Mouse (Mus musculus) limb, embryonic 13.5 days (tissue): Measurements from ENCODE around the gene Gm9945. TPM values are rescaled to one million over a fixed set of nuclear protein-coding genes. Genes with fewer than 3 reads are reported as not detected.
A peak's percentile ranks its signal among the peaks of the same experiment; 100 is the strongest.

Experiments used
- ATAC-seq: fragments of 200-750 bp; cut with Nextera tagmentation; 2 replicates; pipeline ENCODE4 v1.8.0; 2017; ENCODE audit warnings: low read depth, moderate number of reproducible peaks, moderate TSS enrichment; ENCODE audit not compliant: low FRiP score
- H3K27ac ChIP-seq: fragments of 300-500 bp; sonication (generic); 2 replicates; pipeline ENCODE4 v1.5.1; 2015; ENCODE audit warnings: inconsistent platforms, mild to moderate bottlenecking, moderate library complexity
- H3K27me3 ChIP-seq: fragments of 300-500 bp; sonication (generic); 2 replicates; pipeline ENCODE4 v1.6.1; 2015; ENCODE audit warnings: mild to moderate bottlenecking, inconsistent platforms
- H3K36me3 ChIP-seq: fragments of 300-500 bp; sonication (generic); 2 replicates; pipeline ENCODE4 v1.6.1; 2015; ENCODE audit warnings: inconsistent platforms, mild to moderate bottlenecking, moderate library complexity
- H3K4me1 ChIP-seq: fragments of 300-500 bp; sonication (generic); 2 replicates; pipeline ENCODE4 v1.6.1; 2015; ENCODE audit warnings: inconsistent platforms
- H3K4me2 ChIP-seq: fragments of 300-500 bp; sonication (generic); replicated peaks from 2 replicates; pipeline ENCODE4 v1.6.1; 2015; ENCODE audit warnings: inconsistent platforms, mild to moderate bottlenecking, moderate library complexity
- H3K4me3 ChIP-seq: fragments of 300-500 bp; sonication (generic); 2 replicates; pipeline ENCODE4 v1.5.1; 2015; ENCODE audit warnings: moderate library complexity, mild to moderate bottlenecking, inconsistent platforms
- H3K9ac ChIP-seq: fragments of 300-500 bp; sonication (generic); 2 replicates; pipeline ENCODE4 v1.6.1; 2015; ENCODE audit warnings: mild to moderate bottlenecking, inconsistent platforms
- H3K9me3 ChIP-seq: fragments of 300-500 bp; sonication (generic); 2 replicates; pipeline ENCODE4 v1.6.1; 2016; ENCODE audit warnings: inconsistent platforms
- WGBS: fragments of 180-500 bp; shearing (Covaris S2); methylation state at CpG from one replicate; pipeline ENCODE4 v1.1.7; 2015; 5-methylcytosine and 5-hydroxymethylcytosine counted together
- polyA plus RNA-seq: library from polyadenylated mRNA; unstranded; fragments of >200 nt; fragmentation: Nextera tagmentation; extraction: Ambion mirVana; gene quantifications from 2 replicates; pipeline ENCODE4 v1.2.1, GENCODE M21; 2015

The Gm9945 gene
- polyA plus RNA-seq, 1 experiment from 2014 or later = not detected

- Histone ChIP-seq H3K9ac (no peak overlapping the region), H3K4me3 (no peak overlapping the region), H3K9me3 (no peaks in the 10 kb centered on the region), H3K27ac (no peak overlapping the region), H3K27me3 (peaks cover 55% of the 10 kb centered on the region), H3K4me1 (peaks cover 9% of the 10 kb centered on the region), H3K36me3 (no peaks in the 10 kb centered on the region), H3K4me2 (no peak overlapping the region)
- no peak for ATAC-seq
- WGBS = 38% methylated on average over 3 of the region's 3 CpGs
Observed at GRCm38 (mm10) chr11:53485719-53486118, 5.8 kb downstream of the Gm9945 start.

DNA sequence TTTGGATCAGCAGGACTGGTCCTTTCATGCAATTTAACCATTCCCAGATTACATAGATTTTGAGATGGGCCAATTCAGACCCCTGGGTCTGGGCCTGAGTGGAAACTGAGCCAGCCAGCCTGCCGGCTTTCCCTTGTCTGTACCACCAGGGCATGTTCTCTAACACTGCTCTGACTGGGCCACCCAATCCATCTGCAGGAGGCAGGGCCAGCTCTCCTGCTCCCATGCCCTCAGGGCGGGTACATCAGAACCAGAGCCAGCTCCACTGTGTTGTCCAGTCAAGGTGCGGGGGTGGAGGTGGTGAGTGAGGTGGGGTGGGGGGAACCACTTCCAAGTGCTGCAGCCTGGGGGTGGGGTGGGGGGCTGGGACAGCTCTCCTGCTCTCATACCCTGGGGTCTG is 6.4 kb downstream of the Gm9945 start:
- Histone ChIP-seq H3K36me3 (no peaks in the 10 kb centered on the region), H3K4me1 (peaks cover 9% of the 10 kb centered on the region), H3K4me2 (no peak overlapping the region), H3K4me3 (no peak overlapping the region), H3K9me3 (no peaks in the 10 kb centered on the region), H3K27me3 (peaks cover 49% of the 10 kb centered on the region), H3K9ac (no peak overlapping the region), H3K27ac (no peak overlapping the region)
- ATAC-seq = no peak
- WGBS = 70% methylated on average over 3 of the region's 3 CpGs

- H3K9me3 ChIP-seq = no peaks in the 10 kb centered on the region
- no peaks in the 10 kb centered on the region for H3K36me3 ChIP-seq
- no peak for ATAC-seq
- peaks cover 13% of the 10 kb centered on the region for H3K4me1 ChIP-seq
- H3K27ac ChIP-seq = no peak overlapping the region
- WGBS = 7% methylated on average over 27 of the region's 27 CpGs
- peak overlapping the region; percentile 64 for H3K4me2 ChIP-seq
- peak overlapping the region; percentile 33 for H3K4me3 ChIP-seq
- H3K9ac ChIP-seq = peak overlapping the region; percentile 48
- H3K27me3 ChIP-seq = peaks cover 43% of the 10 kb centered on the region
Observed at GRCm38 (mm10) chr11:53486822-53487594, 7.0 kb downstream of the Gm9945 start.

- peaks cover 13% of the 10 kb centered on the region for H3K4me1 ChIP-seq
- peaks cover 29% of the 10 kb centered on the region for H3K27me3 ChIP-seq
- no peak for ATAC-seq
- H3K4me2 ChIP-seq = no peak overlapping the region
- 96% methylated on average over 5 of the region's 5 CpGs for WGBS
- H3K4me3 ChIP-seq = no peak overlapping the region
- H3K36me3 ChIP-seq = no peaks in the 10 kb centered on the region
- H3K9me3 ChIP-seq = no peaks in the 10 kb centered on the region
- H3K27ac ChIP-seq = no peak overlapping the region
- no peak overlapping the region for H3K9ac ChIP-seq
Observed at GRCm38 (mm10) chr11:53489007-53489406, 9.0 kb downstream of the Gm9945 start.

GRCm38 (mm10) chr11:53489421-53489820 is 9.5 kb downstream of the Gm9945 start:
- H3K4me2 ChIP-seq = no peak overlapping the region
- H3K9me3 ChIP-seq = no peaks in the 10 kb centered on the region
- peaks cover 13% of the 10 kb centered on the region for H3K4me1 ChIP-seq
- no peak for ATAC-seq
- H3K4me3 ChIP-seq = no peak overlapping the region
- peaks cover 29% of the 10 kb centered on the region for H3K27me3 ChIP-seq
- no peak overlapping the region for H3K9ac ChIP-seq
- no peaks in the 10 kb centered on the region for H3K36me3 ChIP-seq
- no peak overlapping the region for H3K27ac ChIP-seq
- 85% methylated on average over 9 of the region's 9 CpGs for WGBS

DNA sequence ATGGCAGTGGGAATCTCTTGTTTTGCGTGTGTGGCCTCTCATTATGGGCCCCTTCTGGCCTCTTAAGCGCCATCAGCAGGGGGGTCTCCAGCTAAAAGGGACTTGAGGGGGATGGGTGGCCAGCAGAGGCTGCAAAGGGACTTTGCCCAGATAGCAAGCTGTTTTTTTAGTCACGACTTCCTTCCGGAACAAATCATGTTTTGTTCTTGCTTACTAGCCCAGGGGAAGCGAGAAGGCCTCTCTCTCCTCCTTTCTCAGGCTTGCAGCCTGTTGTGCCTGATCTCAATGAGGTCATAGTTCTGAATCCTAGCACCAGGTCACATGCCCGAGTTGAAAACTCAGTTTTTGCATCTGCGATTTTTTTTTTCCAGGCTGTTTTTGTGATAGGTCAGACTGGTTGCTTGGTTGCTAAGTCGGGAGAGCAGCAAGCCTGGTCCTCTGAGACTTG is 12.0 kb downstream of the Gm9945 start:
- Histone ChIP-seq H3K4me1 (peaks cover 12% of the 10 kb centered on the region), H3K9ac (no peak overlapping the region), H3K36me3 (no peaks in the 10 kb centered on the region), H3K27ac (no peak overlapping the region), H3K27me3 (peaks cover 14% of the 10 kb centered on the region), H3K4me2 (no peak overlapping the region), H3K9me3 (no peaks in the 10 kb centered on the region), H3K4me3 (no peak overlapping the region)
- 39% methylated on average over 8 of the region's 8 CpGs for WGBS
- no peak for ATAC-seq

DNA sequence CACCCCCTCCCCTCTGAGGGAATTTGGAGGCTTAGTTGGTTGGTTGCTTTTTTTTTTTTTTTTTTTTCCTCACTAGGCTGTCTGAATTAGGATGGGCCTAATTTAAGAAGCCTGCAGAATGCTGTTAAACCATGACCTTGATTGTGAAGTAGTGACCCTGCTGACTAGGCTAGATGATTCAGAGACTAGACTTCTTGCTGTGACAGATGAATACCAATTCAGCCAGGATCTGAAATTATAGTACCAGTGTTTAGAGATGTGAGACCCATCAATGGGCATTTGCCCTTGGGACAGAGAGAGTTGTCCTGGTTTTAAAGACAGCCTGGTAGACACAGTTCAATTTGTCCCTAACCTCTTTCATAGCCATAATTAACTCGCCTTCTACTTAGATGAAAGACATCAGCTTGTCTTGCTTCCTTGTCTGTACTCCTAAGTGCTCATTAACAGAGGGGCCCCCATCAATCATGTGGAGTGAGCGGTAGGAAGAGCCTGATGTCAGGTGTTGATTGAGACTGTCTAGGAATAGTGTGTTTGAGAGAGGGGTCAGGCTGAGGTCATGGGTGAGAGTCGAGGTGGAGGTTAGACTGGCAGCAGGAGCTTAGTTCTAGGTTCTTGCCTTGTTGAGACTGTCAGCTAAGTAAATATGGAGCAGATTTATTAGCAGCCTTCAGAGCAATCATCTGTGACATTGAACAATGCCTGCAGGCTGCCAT is 13.4 kb downstream of the Gm9945 start:
- Histone ChIP-seq H3K27me3 (no peaks in the 10 kb centered on the region), H3K4me1 (peaks cover 7% of the 10 kb centered on the region; the same call in 1 of the 2 replicates), H3K9ac (no peak overlapping the region), H3K9me3 (no peaks in the 10 kb centered on the region), H3K4me2 (no peak overlapping the region), H3K4me3 (no peak overlapping the region), H3K27ac (no peak overlapping the region), H3K36me3 (no peaks in the 10 kb centered on the region)
- ATAC-seq = no peak
- WGBS = 24% methylated on average over 3 of the region's 3 CpGs

GRCm38 (mm10) chr11:53495417-53495816 is 15.5 kb downstream of the Gm9945 start:
- H3K36me3 ChIP-seq = no peaks in the 10 kb centered on the region
- WGBS = 51% methylated on average over 6 of the region's 6 CpGs
- no peak for ATAC-seq
- H3K9me3 ChIP-seq = no peaks in the 10 kb centered on the region
- H3K4me2 ChIP-seq = no peak overlapping the region
- H3K9ac ChIP-seq = no peak overlapping the region
- no peak overlapping the region for H3K27ac ChIP-seq
- H3K4me1 ChIP-seq = peaks cover 8% of the 10 kb centered on the region
- no peak overlapping the region for H3K4me3 ChIP-seq
- H3K27me3 ChIP-seq = no peaks in the 10 kb centered on the region

DNA sequence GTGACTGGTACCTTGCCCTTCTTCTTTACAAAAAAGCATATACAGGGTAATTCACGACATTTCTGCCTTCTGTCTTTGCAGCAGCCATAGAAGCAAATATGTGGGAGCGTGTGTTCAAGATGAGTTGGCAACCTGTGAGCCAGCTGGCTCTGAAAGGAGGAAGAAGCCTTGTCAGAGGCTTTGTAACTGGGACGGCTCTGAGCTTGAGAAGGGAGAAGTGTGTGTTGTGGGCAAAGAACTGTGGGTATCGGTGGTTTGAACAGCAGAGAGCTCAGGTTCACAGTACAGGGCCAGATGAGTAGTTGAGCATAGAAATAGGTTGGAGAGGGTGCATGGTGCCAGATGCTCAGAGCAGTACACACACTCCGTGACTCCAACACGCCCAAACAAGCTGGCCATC is 17.0 kb downstream of the Gm9945 start:
- Histone ChIP-seq H3K9me3 (no peaks in the 10 kb centered on the region), H3K4me3 (no peak overlapping the region), H3K4me1 (peaks cover 9% of the 10 kb centered on the region), H3K4me2 (no peak overlapping the region), H3K9ac (no peak overlapping the region), H3K27ac (no peak overlapping the region), H3K36me3 (no peaks in the 10 kb centered on the region), H3K27me3 (no peaks in the 10 kb centered on the region)
- WGBS = 71% methylated on average over 6 of the region's 6 CpGs
- no peak for ATAC-seq

- WGBS = 9% methylated on average over 11 of the region's 11 CpGs
- Histone ChIP-seq H3K9ac (no peak overlapping the region), H3K4me2 (peak overlapping the region; percentile 46), H3K36me3 (no peaks in the 10 kb centered on the region), H3K27me3 (no peaks in the 10 kb centered on the region), H3K4me1 (peaks cover 7% of the 10 kb centered on the region), H3K27ac (no peak overlapping the region), H3K4me3 (no peak overlapping the region), H3K9me3 (no peaks in the 10 kb centered on the region)
- ATAC-seq = peak; percentile 40; the same call in 1 of the 2 replicates
Observed at GRCm38 (mm10) chr11:53500569-53500968, 20.6 kb downstream of the Gm9945 start.

- no peak overlapping the region for H3K9ac ChIP-seq
- no peak overlapping the region for H3K4me2 ChIP-seq
- no peak for ATAC-seq
- peaks cover 6% of the 10 kb centered on the region for H3K4me1 ChIP-seq
- no peaks in the 10 kb centered on the region for H3K36me3 ChIP-seq
- no peaks in the 10 kb centered on the region for H3K9me3 ChIP-seq
- H3K4me3 ChIP-seq = no peak overlapping the region
- H3K27ac ChIP-seq = no peak overlapping the region
- no peaks in the 10 kb centered on the region for H3K27me3 ChIP-seq
- 76% methylated on average over 8 of the region's 8 CpGs for WGBS
Observed at GRCm38 (mm10) chr11:53502039-53502765, 22.2 kb downstream of the Gm9945 start.

GRCm38 (mm10) chr11:53503738-53504137 is 23.8 kb downstream of the Gm9945 start:
- H3K36me3 ChIP-seq = no peaks in the 10 kb centered on the region
- no peaks in the 10 kb centered on the region for H3K9me3 ChIP-seq
- H3K4me3 ChIP-seq = no peak overlapping the region
- WGBS = 86% methylated on average over 5 of the region's 5 CpGs
- no peak overlapping the region for H3K4me2 ChIP-seq
- no peak overlapping the region for H3K9ac ChIP-seq
- no peak overlapping the region for H3K27ac ChIP-seq
- H3K27me3 ChIP-seq = no peaks in the 10 kb centered on the region
- ATAC-seq = no peak
- H3K4me1 ChIP-seq = peaks cover 8% of the 10 kb centered on the region
